Mouse (Mus musculus) neural tube, embryonic 14.5 days (tissue): ENCODE results near the gene Tcte1. TPM values are rescaled to one million over a fixed set of nuclear protein-coding genes. Genes with fewer than 3 reads are reported as not detected.

Source experiments
- ATAC-seq: fragments of 200-750 bp; cut with Nextera tagmentation; 2 replicates; pipeline ENCODE4 v1.8.0; 2017; ENCODE audit warnings: low read depth, mild to moderate bottlenecking, moderate TSS enrichment, moderate library complexity
- H3K27ac ChIP-seq: fragments of 300-500 bp; sonication (generic); 2 replicates; pipeline ENCODE4 v1.5.1; 2014; ENCODE audit warnings: low read depth, mild to moderate bottlenecking, control low read depth, low read length, moderate library complexity, mixed read lengths
- H3K27me3 ChIP-seq: fragments of 300-500 bp; sonication (generic); 2 replicates; pipeline ENCODE4 v1.6.1; 2014; ENCODE audit warnings: low read length; ENCODE audit not compliant: control insufficient read depth, insufficient read depth
- H3K36me3 ChIP-seq: fragments of 300-500 bp; sonication (generic); 2 replicates; pipeline ENCODE4 v1.6.1; 2014; ENCODE audit warnings: low read length, mixed read lengths; ENCODE audit not compliant: control insufficient read depth, insufficient read depth
- H3K4me1 ChIP-seq: fragments of 300-500 bp; sonication (generic); 2 replicates; pipeline ENCODE4 v1.6.1; 2014; ENCODE audit warnings: low read length; ENCODE audit not compliant: control insufficient read depth, insufficient read depth
- H3K4me2 ChIP-seq: fragments of 300-500 bp; sonication (generic); 2 replicates; pipeline ENCODE4 v1.6.1; 2014; ENCODE audit warnings: mild to moderate bottlenecking, low read depth, low read length, control low read depth
- H3K4me3 ChIP-seq: fragments of 300-500 bp; sonication (generic); 2 replicates; pipeline ENCODE4 v1.5.1; 2014; ENCODE audit warnings: low read depth, low read length, control low read depth, mixed read lengths
- H3K9ac ChIP-seq: fragments of 300-500 bp; sonication (generic); replicated peaks from 2 replicates; pipeline ENCODE4 v1.6.1; 2014; ENCODE audit warnings: low read depth, mild to moderate bottlenecking, control low read depth, low read length, mixed read lengths
- H3K9me3 ChIP-seq: fragments of 300-500 bp; sonication (generic); 2 replicates; pipeline ENCODE4 v1.6.1; 2016; ENCODE audit warnings: low read length; ENCODE audit not compliant: control insufficient read depth
- WGBS: fragments of 180-500 bp; shearing (Covaris S2); extraction: QIAGEN DNeasy Blood & Tissue Kit; methylation state at CpG from one replicate; pipeline ENCODE4 v1.1.7; 2014; 5-methylcytosine and 5-hydroxymethylcytosine counted together
- polyA plus RNA-seq: library from polyadenylated mRNA; unstranded; fragments of >200 nt; fragmentation: Nextera tagmentation; extraction: Ambion mirVana; gene quantifications from 2 replicates; pipeline ENCODE4 v1.2.1, GENCODE M21; 2014

Tcte1 gene
- polyA plus RNA-seq, 1 experiment from 2014 or later = 4.2 TPM

GRCm38 (mm10) chr17:45589236-45589635 is 66.0 kb downstream of the Tcte1 start:
- 98% methylated on average over 7 of the region's 7 CpGs for WGBS
- Histone ChIP-seq H3K27ac (no peak overlapping the region), H3K27me3 (no peaks in the 10 kb centered on the region), H3K4me3 (no peak overlapping the region), H3K4me2 (no peak overlapping the region), H3K9me3 (no peaks in the 10 kb centered on the region), H3K9ac (no peak overlapping the region), H3K36me3 (no peaks in the 10 kb centered on the region), H3K4me1 (peaks cover 11% of the 10 kb centered on the region)
- ATAC-seq = no peak

- H3K27ac ChIP-seq = no peak overlapping the region
- no peak overlapping the region for H3K4me3 ChIP-seq
- 94% methylated on average over 8 of the region's 8 CpGs for WGBS
- H3K27me3 ChIP-seq = no peaks in the 10 kb centered on the region
- ATAC-seq = no peak
- H3K4me1 ChIP-seq = peaks cover 14% of the 10 kb centered on the region
- no peak overlapping the region for H3K4me2 ChIP-seq
- no peaks in the 10 kb centered on the region for H3K36me3 ChIP-seq
- H3K9ac ChIP-seq = no peak overlapping the region
- H3K9me3 ChIP-seq = no peaks in the 10 kb centered on the region
Measured at GRCm38 (mm10) chr17:45589844-45590243, 66.6 kb downstream of the Tcte1 start.

- no peak overlapping the region for H3K4me2 ChIP-seq
- no peak overlapping the region for H3K4me3 ChIP-seq
- H3K9me3 ChIP-seq = no peaks in the 10 kb centered on the region
- ATAC-seq = no peak
- H3K4me1 ChIP-seq = peaks cover 18% of the 10 kb centered on the region
- no peaks in the 10 kb centered on the region for H3K27me3 ChIP-seq
- 84% methylated on average over 6 of the region's 6 CpGs for WGBS
- H3K9ac ChIP-seq = no peak overlapping the region
- no peak overlapping the region for H3K27ac ChIP-seq
- no peaks in the 10 kb centered on the region for H3K36me3 ChIP-seq
Measured at GRCm38 (mm10) chr17:45590410-45590809, 67.2 kb downstream of the Tcte1 start.

GRCm38 (mm10) chr17:45591701-45592605 is 68.7 kb downstream of the Tcte1 start:
- Histone ChIP-seq H3K9me3 (no peaks in the 10 kb centered on the region), H3K36me3 (no peaks in the 10 kb centered on the region), H3K4me2 (no peak overlapping the region), H3K27me3 (no peaks in the 10 kb centered on the region), H3K9ac (no peak overlapping the region), H3K4me3 (no peak overlapping the region), H3K4me1 (peaks cover 29% of the 10 kb centered on the region), H3K27ac (no peak overlapping the region)
- no peak for ATAC-seq
- WGBS = 56% methylated on average over 16 of the region's 16 CpGs

Other genes starting within 250 kb of the Tcte1 start
- 68.9 and 69.1 TPM in 2 replicates for gene Cdc5l, start 89.7 kb upstream of the Tcte1 start, polyA plus RNA-seq
- gene Spats1, start 48.0 kb upstream of the Tcte1 start, polyA plus RNA-seq = 2.6 and 2.8 TPM in 2 replicates
- 14.0 and 15.3 TPM in 2 replicates for gene Aars2, start 16.6 kb upstream of the Tcte1 start, polyA plus RNA-seq
- 14.3 and 15.0 TPM in 2 replicates for gene Tmem151b, start 26.2 kb downstream of the Tcte1 start, polyA plus RNA-seq
- 4.2 and 4.9 TPM in 2 replicates for gene Nfkbie, start 32.3 kb downstream of the Tcte1 start, polyA plus RNA-seq
- gene Slc35b2, start 40.4 kb downstream of the Tcte1 start, polyA plus RNA-seq = 72.2 and 79.3 TPM in 2 replicates
- gene Hsp90ab1, start 49.8 kb downstream of the Tcte1 start, polyA plus RNA-seq = 1,278 and 1,406 TPM in 2 replicates
- 29.1 and 35.9 TPM in 2 replicates for gene Slc29a1, start 76.2 kb downstream of the Tcte1 start, polyA plus RNA-seq
- 0.44 and 1.0 TPM in 2 replicates for gene Mymx, start 78.7 kb downstream of the Tcte1 start, polyA plus RNA-seq
- 3.4 TPM in 1 of 2 replicates, not detected in the other for gene Capn11, start 135.9 kb downstream of the Tcte1 start, polyA plus RNA-seq
- 110 and 129 TPM in 2 replicates for gene Mrpl14, start 162.9 kb downstream of the Tcte1 start, polyA plus RNA-seq
- 108 and 117 TPM in 2 replicates for gene Tmem63b, start 163.5 kb downstream of the Tcte1 start, polyA plus RNA-seq
- not detected in 2 replicates for gene 1600014C23Rik, start 210.4 kb downstream of the Tcte1 start, polyA plus RNA-seq